Mouse (Mus musculus): Measurements from ENCODE around the gene Hspa1a.

DNA sequence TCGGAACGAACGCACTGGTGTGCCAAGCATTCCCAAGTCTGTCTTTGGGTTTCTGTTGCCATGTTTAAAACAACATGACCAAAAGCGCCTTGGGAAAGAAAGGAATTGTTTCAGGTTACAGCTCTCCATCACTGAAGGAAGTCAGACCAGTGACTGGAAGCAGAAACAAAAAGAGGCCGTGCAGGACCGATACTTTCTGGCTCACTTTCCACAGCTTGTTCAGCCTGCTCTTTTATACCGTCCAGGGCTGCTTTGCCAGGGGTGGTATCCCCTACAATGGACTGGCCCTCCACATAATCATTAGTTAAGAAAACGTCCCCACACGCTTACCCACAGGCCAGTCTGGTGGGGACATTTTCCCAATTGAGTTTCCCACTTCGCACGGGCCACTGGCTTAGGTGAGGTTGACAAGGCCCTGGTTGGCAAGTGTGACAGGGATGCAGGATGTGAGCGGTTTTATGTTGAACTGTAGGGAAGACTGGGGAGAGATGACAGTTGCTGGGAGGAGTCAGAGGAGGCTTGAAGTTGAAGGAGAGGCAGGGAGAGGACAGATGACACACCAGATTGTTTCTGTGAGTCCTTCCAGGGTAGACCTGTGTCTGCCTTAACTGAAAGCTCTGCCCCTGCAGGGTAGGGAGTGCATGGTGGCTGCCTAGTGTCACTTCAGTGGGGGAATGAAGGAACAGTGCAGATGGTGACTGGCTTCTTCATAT is 30.4 kb upstream of the Hspa1a start:
- no peak for TF ChIP-seq CTCF (IDR thresholded peaks at IDR 0.05; ENCODE audit: low read depth, low read length)
- TF ChIP-seq GATA1 (IDR thresholded peaks at IDR 0.05; ENCODE audit: borderline replicate concordance, low read length), result no peak
